Mouse (Mus musculus) midbrain, embryonic 14.5 days (tissue): Measurements from ENCODE around the gene Dtnb. TPM values are rescaled to one million over a fixed set of nuclear protein-coding genes. Genes with fewer than 3 reads are reported as not detected.

Source experiments
- ATAC-seq: fragments of 200-750 bp; cut with Nextera tagmentation; 2 replicates; pipeline ENCODE4 v1.8.0; 2017; ENCODE audit warnings: moderate number of reproducible peaks, moderate library complexity; ENCODE audit not compliant: low FRiP score, low TSS enrichment
- DNase-seq: peaks from one replicate; pipeline ENCODE4 v3.0.0-alpha.2; 2015
- H3K27ac ChIP-seq: fragments of 300-500 bp; sonication (generic); replicated peaks from 2 replicates; pipeline ENCODE4 v1.5.1; 2014; ENCODE audit warnings: mild to moderate bottlenecking, low read depth, low read length, moderate library complexity
- H3K27me3 ChIP-seq: fragments of 300-500 bp; sonication (generic); 2 replicates; pipeline ENCODE4 v1.6.1; 2014; ENCODE audit warnings: low read length, control low read depth, mixed read lengths; ENCODE audit not compliant: control insufficient read depth, insufficient read depth
- H3K36me3 ChIP-seq: fragments of 300-500 bp; sonication (generic); 2 replicates; pipeline ENCODE4 v1.6.1; 2014; ENCODE audit warnings: low read length, control low read depth; ENCODE audit not compliant: control insufficient read depth, insufficient read depth
- H3K4me1 ChIP-seq: fragments of 300-500 bp; sonication (generic); 2 replicates; pipeline ENCODE4 v1.6.1; 2014; ENCODE audit warnings: mild to moderate bottlenecking, antibody characterized with exemption, low read length, control low read depth; ENCODE audit not compliant: control insufficient read depth, insufficient read depth
- H3K4me2 ChIP-seq: fragments of 300-500 bp; sonication (generic); 2 replicates; pipeline ENCODE4 v1.6.1; 2014; ENCODE audit warnings: mild to moderate bottlenecking, low read length, moderate library complexity
- H3K4me3 ChIP-seq: fragments of 300-500 bp; sonication (generic); replicated peaks from 2 replicates; pipeline ENCODE4 v1.5.1; 2014; ENCODE audit warnings: low read depth, low read length
- H3K9ac ChIP-seq: fragments of 300-500 bp; sonication (generic); replicated peaks from 2 replicates; pipeline ENCODE4 v1.6.1; 2014; ENCODE audit warnings: mild to moderate bottlenecking, low read length, moderate library complexity
- H3K9me3 ChIP-seq: fragments of 300-500 bp; sonication (generic); 2 replicates; pipeline ENCODE4 v1.6.1; 2016; ENCODE audit warnings: low read length, control low read depth, mixed read lengths; ENCODE audit not compliant: control insufficient read depth
- WGBS: fragments of 180-500 bp; shearing (Covaris S2); extraction: QIAGEN DNeasy Blood & Tissue Kit; methylation state at CpG from one replicate; pipeline ENCODE4 v1.1.7; 2014; 5-methylcytosine and 5-hydroxymethylcytosine counted together
- polyA plus RNA-seq: library from polyadenylated mRNA; unstranded; fragments of >200 nt; fragmentation: Nextera tagmentation; extraction: Ambion mirVana; gene quantifications from 2 replicates; pipeline ENCODE4 v1.2.1, GENCODE M21; 2014

Dtnb gene
- polyA plus RNA-seq, 1 experiment from 2014 or later, result 46.7 TPM

DNA sequence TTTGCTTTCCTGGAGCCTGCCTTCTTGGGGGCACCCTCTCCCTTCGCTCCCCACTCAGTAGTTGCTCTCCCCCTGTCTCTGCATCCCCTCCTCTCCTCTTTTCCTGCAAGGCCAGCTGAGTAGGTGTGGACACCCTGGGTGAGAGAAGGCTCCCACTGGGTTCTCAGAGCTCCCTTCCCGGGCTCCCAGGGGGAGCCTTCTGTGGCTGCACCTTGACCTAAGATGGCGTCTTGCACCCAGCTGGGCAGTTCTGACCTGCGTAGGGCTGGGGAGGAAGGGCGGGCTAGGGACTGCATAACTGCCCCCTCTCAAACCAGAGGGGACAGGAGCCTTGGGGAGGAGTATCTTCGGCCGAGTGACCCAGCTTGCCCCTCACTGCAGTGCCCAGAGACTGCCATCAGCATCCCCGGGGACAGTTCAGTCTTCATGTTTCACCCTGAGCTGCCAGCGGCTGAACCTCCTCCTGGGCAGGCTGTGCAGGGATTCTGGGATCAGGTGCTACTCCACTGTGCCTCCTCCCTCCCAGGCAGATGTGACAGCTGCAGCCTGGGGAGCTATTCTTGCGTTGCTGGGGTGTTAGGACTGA, 236.3 kb downstream of the Dtnb start:
- WGBS, result 2% methylated on average over 10 of the region's 10 CpGs
- peak overlapping the region; percentile 73 for H3K4me2 ChIP-seq
- ATAC-seq, result peak; percentile 7

DNA sequence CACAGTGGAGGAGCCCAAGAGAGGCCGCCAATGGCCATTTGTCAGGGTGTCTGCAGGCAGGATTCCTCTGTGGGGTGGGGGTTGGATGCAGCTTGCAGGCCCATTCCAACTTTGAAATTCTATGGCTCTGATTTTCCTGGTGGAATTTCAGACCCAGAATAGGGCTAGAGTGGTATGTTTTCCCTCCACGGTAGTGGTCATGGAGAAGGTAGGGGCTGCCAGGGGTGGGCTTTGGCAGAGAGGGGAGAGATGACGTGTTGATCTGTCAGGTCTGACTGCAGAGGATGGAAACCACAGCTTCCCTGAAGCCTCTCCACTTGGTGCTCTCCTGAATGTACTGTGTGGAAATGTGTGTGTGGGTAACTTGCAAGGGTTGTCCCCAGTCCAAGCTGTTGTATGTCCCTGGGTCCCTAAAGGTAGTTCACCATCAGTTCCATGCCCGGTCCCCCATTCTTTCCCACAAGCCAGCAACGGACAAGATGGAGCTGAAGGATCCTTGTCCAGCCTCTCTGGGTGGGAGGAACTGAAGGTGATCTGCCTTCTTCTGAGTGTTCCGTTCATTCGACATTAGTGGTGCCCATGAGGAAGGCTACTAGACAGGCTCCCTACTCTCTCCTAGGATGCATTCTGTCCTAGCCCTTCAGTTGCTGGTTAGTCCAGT, 237.5 kb downstream of the Dtnb start:
- H3K4me2 ChIP-seq, result no peak overlapping the region
- DNase-seq, result no peak

More for the DNA sequence above, 236.3 kb downstream of the Dtnb start:
- H3K4me1 ChIP-seq, result peaks cover 22% of the 10 kb centered on the region; the same call in 1 of the 2 replicates
- H3K27me3 ChIP-seq, result no peaks in the 10 kb centered on the region
- H3K36me3 ChIP-seq, result no peaks in the 10 kb centered on the region
- H3K4me3 ChIP-seq, result peak overlapping the region; percentile 73
- H3K9ac ChIP-seq, result peak overlapping the region; percentile 89
- no peaks in the 10 kb centered on the region for H3K9me3 ChIP-seq
- no peak for DNase-seq
- H3K27ac ChIP-seq, result peak overlapping the region; percentile 90

DNA sequence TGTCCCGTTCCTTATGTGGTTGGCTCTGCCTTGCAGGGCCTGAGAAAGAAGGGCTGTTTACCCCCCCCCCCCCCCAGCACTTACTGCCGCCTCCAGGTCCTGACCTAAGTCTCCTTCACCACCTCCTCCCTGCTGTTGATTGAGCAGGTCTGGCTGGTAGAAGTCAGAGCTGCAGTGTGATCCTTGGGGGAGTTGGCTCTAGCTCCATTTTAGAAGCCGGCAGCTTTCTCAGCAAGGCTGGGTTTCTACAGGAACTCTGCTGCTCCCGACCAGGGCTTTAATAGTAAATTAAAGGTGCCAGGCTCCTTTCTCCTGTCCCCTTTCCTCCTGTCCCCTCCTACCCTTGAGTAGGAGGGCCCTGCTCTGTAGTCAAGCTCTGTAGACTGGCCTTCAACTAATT, 238.3 kb downstream of the Dtnb start:
- no peaks in the 10 kb centered on the region for H3K9me3 ChIP-seq
- no peak overlapping the region for H3K4me3 ChIP-seq
- no peak overlapping the region for H3K27ac ChIP-seq
- no peak overlapping the region for H3K4me2 ChIP-seq
- no peak overlapping the region for H3K9ac ChIP-seq
- no peaks in the 10 kb centered on the region for H3K36me3 ChIP-seq
- ATAC-seq, result no peak
- H3K27me3 ChIP-seq, result no peaks in the 10 kb centered on the region
- WGBS, result 60% methylated on average over 4 of the region's 4 CpGs
- peaks cover 22% of the 10 kb centered on the region; the same call in 1 of the 2 replicates for H3K4me1 ChIP-seq
- DNase-seq, result no peak

More for the DNA sequence above, 237.5 kb downstream of the Dtnb start:
- H3K4me3 ChIP-seq, result no peak overlapping the region
- H3K27me3 ChIP-seq, result no peaks in the 10 kb centered on the region
- no peak overlapping the region for H3K9ac ChIP-seq
- H3K27ac ChIP-seq, result no peak overlapping the region
- H3K9me3 ChIP-seq, result no peaks in the 10 kb centered on the region
- no peaks in the 10 kb centered on the region for H3K36me3 ChIP-seq
- ATAC-seq, result no peak
- WGBS, result 82% methylated on average over 7 of the region's 7 CpGs
- peaks cover 22% of the 10 kb centered on the region; the same call in 1 of the 2 replicates for H3K4me1 ChIP-seq

DNA sequence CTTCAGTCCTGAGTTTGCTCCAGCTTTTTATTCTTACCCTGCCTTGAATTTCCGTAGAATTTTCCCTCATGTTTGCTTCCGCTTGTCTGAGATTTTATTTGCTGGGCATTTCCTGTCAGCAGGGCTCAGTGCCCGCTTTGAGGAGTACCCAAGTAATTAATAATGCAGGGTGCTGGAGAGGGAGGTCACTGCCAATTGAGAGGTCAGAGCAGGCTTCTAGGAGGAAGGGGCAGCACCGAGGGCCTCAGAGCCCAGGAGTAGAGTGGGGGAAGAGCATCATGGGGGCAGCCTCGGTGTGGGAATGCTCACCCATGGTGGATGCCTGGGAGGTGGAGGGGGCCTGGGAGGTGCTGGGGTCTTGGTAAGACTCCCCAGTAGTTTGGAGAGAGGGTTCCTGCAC, 239.4 kb downstream of the Dtnb start:
- no peak for ATAC-seq
- no peak overlapping the region for H3K4me2 ChIP-seq
- H3K9ac ChIP-seq, result no peak overlapping the region
- DNase-seq, result no peak
- no peak overlapping the region for H3K27ac ChIP-seq
- peaks cover 19% of the 10 kb centered on the region; the same call in 1 of the 2 replicates for H3K4me1 ChIP-seq
- H3K4me3 ChIP-seq, result no peak overlapping the region
- H3K27me3 ChIP-seq, result no peaks in the 10 kb centered on the region
- H3K36me3 ChIP-seq, result no peaks in the 10 kb centered on the region
- no peaks in the 10 kb centered on the region for H3K9me3 ChIP-seq
- 46% methylated on average over 5 of the region's 5 CpGs for WGBS

DNA sequence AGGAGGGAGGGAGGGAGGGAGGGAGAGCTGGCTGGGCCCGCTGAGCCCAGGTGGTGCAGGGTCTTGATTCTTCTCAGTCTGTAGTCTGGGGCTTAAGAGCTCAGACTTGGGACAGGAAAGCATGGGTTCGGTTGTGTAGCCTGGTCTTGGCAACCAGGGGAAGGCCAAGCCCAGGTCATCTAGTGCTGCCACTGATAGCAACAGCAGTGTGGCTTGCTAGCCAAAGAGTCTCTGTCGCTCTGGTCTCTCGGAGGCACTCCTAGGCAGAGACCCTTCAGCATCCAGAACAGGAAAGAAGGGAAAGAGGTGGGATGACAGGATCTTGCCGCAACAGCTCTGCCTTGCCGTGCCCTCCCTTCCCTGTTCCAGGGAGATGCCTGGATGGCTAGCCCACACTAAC, 240.1 kb downstream of the Dtnb start:
- Histone ChIP-seq H3K27me3 (no peaks in the 10 kb centered on the region), H3K4me3 (no peak overlapping the region), H3K9me3 (no peaks in the 10 kb centered on the region), H3K36me3 (no peaks in the 10 kb centered on the region), H3K4me1 (peaks cover 19% of the 10 kb centered on the region; the same call in 1 of the 2 replicates), H3K27ac (no peak overlapping the region), H3K9ac (no peak overlapping the region), H3K4me2 (no peak overlapping the region)
- WGBS, result 52% methylated on average over 6 of the region's 6 CpGs
- ATAC-seq (no peak), DNase-seq (no peak)

DNA sequence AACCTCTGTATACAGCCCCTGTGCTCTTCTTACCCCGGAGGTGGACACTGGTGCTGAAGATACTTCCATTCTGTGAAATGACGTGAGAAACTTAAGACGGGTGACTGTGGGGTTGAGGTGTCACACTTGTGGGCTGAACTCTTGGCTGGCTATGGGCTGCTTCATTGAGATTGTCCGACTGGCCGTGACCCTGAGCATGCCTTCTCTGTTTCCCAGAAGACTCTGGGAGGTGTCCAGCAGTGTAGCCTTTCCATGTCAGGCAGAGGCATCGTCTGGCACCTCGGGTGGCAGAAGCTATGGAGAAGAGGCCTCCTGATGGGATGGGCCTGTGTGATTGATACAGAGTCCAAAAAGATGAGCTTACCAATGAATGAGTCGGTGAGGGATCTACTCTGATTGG, 241.0 kb downstream of the Dtnb start:
- Histone ChIP-seq H3K4me1 (peaks cover 19% of the 10 kb centered on the region; the same call in 1 of the 2 replicates), H3K9me3 (no peaks in the 10 kb centered on the region), H3K27me3 (no peaks in the 10 kb centered on the region), H3K9ac (no peak overlapping the region), H3K4me2 (no peak overlapping the region), H3K27ac (no peak overlapping the region), H3K4me3 (no peak overlapping the region), H3K36me3 (no peaks in the 10 kb centered on the region)
- ATAC-seq (no peak), DNase-seq (no peak)
- 81% methylated on average over 8 of the region's 8 CpGs for WGBS

DNA sequence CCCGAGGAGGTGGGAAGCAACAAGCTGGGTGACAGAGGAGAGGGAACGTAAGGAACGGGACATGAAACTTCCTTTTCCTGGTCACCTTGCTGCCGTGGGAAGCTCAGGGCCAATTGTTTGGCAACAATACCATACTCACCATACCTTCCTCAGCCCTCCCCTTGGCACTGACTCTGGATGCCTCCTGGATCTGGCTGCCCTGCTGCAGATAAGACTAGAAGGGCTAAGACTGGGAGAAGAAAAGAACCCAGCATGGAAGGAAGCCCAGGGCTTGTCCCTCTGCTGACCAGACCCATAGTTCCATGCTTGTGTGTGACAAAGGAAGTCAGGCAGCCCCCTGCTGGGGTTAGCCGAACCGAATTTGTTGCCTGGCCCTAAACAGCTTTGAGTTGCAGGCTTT, 243.2 kb downstream of the Dtnb start:
- DNase-seq (no peak), ATAC-seq (no peak)
- no peaks in the 10 kb centered on the region for H3K36me3 ChIP-seq
- H3K4me3 ChIP-seq, result no peak overlapping the region
- no peaks in the 10 kb centered on the region for H3K27me3 ChIP-seq
- peak overlapping the region; percentile 13; the same call in 1 of the 2 replicates for H3K27ac ChIP-seq
- no peak overlapping the region for H3K4me2 ChIP-seq
- H3K9me3 ChIP-seq, result no peaks in the 10 kb centered on the region
- H3K9ac ChIP-seq, result no peak overlapping the region
- H3K4me1 ChIP-seq, result peaks cover 23% of the 10 kb centered on the region
- WGBS, result 44% methylated on average over 6 of the region's 6 CpGs

DNA sequence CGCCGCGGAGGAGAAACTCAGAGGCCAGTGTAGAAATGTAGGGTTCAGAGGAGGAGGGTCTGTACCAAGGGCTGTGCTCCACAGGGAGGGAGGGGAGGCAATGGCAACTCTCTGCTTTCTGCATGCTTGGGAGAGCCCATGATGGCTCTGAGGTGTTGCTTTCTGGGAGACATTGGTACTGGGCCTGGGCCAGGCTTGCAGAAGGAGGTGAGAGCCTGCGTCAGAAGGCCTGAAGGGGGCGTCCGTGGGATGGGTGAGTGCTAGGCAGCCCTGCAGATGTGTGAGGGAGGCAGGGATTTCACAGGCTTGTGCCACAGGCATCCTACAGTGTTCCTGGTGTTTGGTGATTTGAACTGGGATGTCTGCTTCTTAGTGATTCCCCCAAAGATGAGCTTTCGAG, 244.9 kb downstream of the Dtnb start:
- Histone ChIP-seq H3K4me1 (peaks cover 20% of the 10 kb centered on the region), H3K4me2 (no peak overlapping the region), H3K9me3 (no peaks in the 10 kb centered on the region), H3K27ac (no peak overlapping the region), H3K4me3 (no peak overlapping the region), H3K27me3 (no peaks in the 10 kb centered on the region), H3K9ac (no peak overlapping the region), H3K36me3 (no peaks in the 10 kb centered on the region)
- DNase-seq (no peak), ATAC-seq (no peak)
- 59% methylated on average over 7 of the region's 7 CpGs for WGBS

DNA sequence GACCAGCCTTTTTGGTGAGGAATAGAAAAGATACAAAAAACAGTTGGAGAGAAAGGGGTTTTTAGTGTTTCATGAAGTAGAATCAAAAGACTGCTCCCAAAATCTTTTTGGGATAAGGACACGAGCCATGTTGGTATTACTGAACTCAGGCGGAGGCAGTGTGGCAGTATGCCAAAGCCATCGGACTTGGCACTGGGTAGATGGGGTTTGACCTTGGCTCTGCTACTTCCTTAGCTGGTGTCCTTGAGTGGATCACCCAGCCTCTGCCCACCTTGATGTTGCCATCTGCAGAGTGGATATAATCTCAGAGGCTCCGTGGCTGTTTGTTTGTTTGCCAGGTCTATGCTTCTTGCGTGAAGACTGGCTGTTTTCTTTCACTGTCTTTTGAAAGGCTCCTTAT, 245.4 kb downstream of the Dtnb start:
- WGBS, result 87% methylated on average over 5 of the region's 5 CpGs
- H3K9ac ChIP-seq, result no peak overlapping the region
- no peak overlapping the region for H3K4me2 ChIP-seq
- H3K4me1 ChIP-seq, result peaks cover 17% of the 10 kb centered on the region
- H3K27me3 ChIP-seq, result no peaks in the 10 kb centered on the region
- H3K4me3 ChIP-seq, result no peak overlapping the region
- DNase-seq (no peak), ATAC-seq (no peak)
- H3K9me3 ChIP-seq, result no peaks in the 10 kb centered on the region
- no peak overlapping the region for H3K27ac ChIP-seq
- H3K36me3 ChIP-seq, result no peaks in the 10 kb centered on the region
